Mouse (Mus musculus): ENCODE data around the gene Cfb. TPM values are rescaled to one million over a fixed set of nuclear protein-coding genes. Genes with fewer than 3 reads are reported as not detected.

The Cfb gene
- total and polyA plus RNA-seq, 3 experiments = 0.19 to 3.1 TPM; not detected in 1

DNA sequence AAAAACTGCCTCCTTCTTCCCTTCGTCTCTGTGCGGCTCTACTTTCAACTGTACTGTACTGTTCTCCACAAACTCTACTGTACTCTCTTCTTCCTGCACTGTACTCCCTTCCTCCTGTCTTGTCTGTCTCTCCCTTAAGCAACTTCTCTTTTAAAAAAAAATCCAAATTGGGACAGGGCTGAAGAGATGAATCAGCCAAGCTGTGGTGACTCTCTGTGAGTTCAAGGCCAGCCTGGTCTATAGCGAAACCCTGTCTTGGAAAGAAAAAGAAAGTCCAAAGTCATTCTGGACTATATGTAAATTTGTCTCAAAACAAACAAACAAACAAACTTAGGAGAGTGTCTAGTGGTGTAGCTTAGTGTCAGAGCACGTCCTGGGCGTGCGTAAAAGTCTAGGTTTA is 12.0 kb upstream of the Cfb start:
- no peak for TF ChIP-seq ELF1 (IDR thresholded peaks at IDR 0.05; ENCODE audit: low read depth, low read length)
- TF ChIP-seq ZMIZ1 (IDR thresholded peaks at IDR 0.05; ENCODE audit: low read depth, low read length) = no peak
- no peak for TF ChIP-seq GATA1 (IDR thresholded peaks at IDR 0.05; ENCODE audit: low read depth, low read length)
- no peak for TF ChIP-seq RCOR1 (IDR thresholded peaks at IDR 0.05; ENCODE audit: low read depth, low read length)
- no peak for TF ChIP-seq MAX (IDR thresholded peaks at IDR 0.05; ENCODE audit: low read length)
- no peak for TF ChIP-seq MAZ (IDR thresholded peaks at IDR 0.05; ENCODE audit: low read depth, low read length)
- no peak for TF ChIP-seq MYC (IDR thresholded peaks at IDR 0.05; ENCODE audit: low read depth, low read length)
- TF ChIP-seq POLR2AphosphoS5 (IDR thresholded peaks at IDR 0.05; ENCODE audit: borderline replicate concordance, low read depth, low read length) = no peak
- TF ChIP-seq BHLHE40 (IDR thresholded peaks at IDR 0.05; ENCODE audit: borderline replicate concordance, low read depth, low read length) = no peak
- TF ChIP-seq GABPA (IDR thresholded peaks at IDR 0.05; ENCODE audit: low read depth, low read length) = no peak
- TF ChIP-seq SMC3 (IDR thresholded peaks at IDR 0.05; ENCODE audit: low read depth, low read length) = no peak
- TF ChIP-seq MYB (IDR thresholded peaks at IDR 0.05; ENCODE audit: low read depth, low read length) = no peak
- TF ChIP-seq CHD2 (IDR thresholded peaks at IDR 0.05; ENCODE audit: low read length) = no peak
- Histone ChIP-seq H3K27ac (ENCODE audit: control insufficient read depth, low read depth, low read length) (no peak overlapping the region), H3K79me2 (ENCODE audit: control insufficient read depth, insufficient read depth, low read length, poor library complexity) (no peaks in the 10 kb centered on the region), H3K9me3 (replicated peaks; ENCODE audit: insufficient read depth, low read length) (no peaks in the 10 kb centered on the region), H3K36me3 (ENCODE audit: control insufficient read depth in 1 of 2, insufficient read depth in 2 of 2, low read length in 2 of 2) (no peaks in the 10 kb centered on the region), H3K4me3 (ENCODE audit: control insufficient read depth in 1 of 2, insufficient read depth in 1 of 2, low read depth in 2 of 2, low read length in 2 of 2) (no peak overlapping the region), H3K27me3 (ENCODE audit: control insufficient read depth in 1 of 2, insufficient read depth in 2 of 2, low read length in 2 of 2) (peaks cover 0 to 3% of the 10 kb centered on the region in 2 experiments; a peak in 1 of 4 replicates), H3K4me1 (ENCODE audit: control insufficient read depth in 1 of 2, insufficient read depth in 2 of 2, low read length in 2 of 2) (no peaks in the 10 kb centered on the region), H3K9ac (ENCODE audit: control insufficient read depth, low read depth, low read length, poor library complexity, severe bottlenecking) (no peak overlapping the region)
- DNase-seq (ENCODE audit: low read depth, low spot score) = no peak

DNA sequence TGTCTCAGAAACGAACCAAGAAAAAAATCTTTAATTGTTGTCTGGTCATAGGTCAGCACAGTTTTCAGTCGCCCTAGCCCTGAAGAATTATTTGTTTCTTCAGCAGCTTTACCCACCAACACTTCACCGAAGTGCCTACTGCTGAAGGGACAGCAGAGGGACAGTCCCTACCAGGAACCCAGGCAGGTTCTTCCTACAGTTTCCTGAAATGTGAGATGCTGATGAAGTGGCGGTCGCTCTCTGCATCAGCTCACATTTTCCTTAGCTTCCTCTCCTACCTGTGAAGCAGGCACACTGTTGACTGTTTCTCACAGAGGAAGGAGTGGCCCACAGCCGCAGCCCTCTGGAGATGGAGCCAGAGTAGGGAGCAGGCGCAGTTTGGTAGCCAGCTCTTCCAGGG is 3.7 kb upstream of the Cfb start:
- no peak overlapping the region for H3K4me3 ChIP-seq (ENCODE audit: control insufficient read depth in 1 of 2, insufficient read depth in 1 of 2, low read depth in 2 of 2, low read length in 2 of 2)
- H3K4me1 ChIP-seq (ENCODE audit: control insufficient read depth in 1 of 2, insufficient read depth in 2 of 2, low read length in 2 of 2) = no peaks in the 10 kb centered on the region
- H3K36me3 ChIP-seq (ENCODE audit: control insufficient read depth in 1 of 2, insufficient read depth in 2 of 2, low read length in 2 of 2) = no peaks in the 10 kb centered on the region
- no peak for DNase-seq (ENCODE audit: low read depth, low spot score)
- H3K9ac ChIP-seq (ENCODE audit: control insufficient read depth, low read depth, low read length, poor library complexity, severe bottlenecking) = no peak overlapping the region
- no peak for TF ChIP-seq RAD21 (IDR thresholded peaks at IDR 0.05; ENCODE audit: low read depth, low read length)
- TF ChIP-seq POLR2AphosphoS2 (IDR thresholded peaks at IDR 0.05; ENCODE audit: low read length) = no peak
- TF ChIP-seq ETS1 (IDR thresholded peaks at IDR 0.05; ENCODE audit: low read depth, low read length) = no peak
- no peak for TF ChIP-seq TCF12 (IDR thresholded peaks at IDR 0.05; ENCODE audit: low read depth, low read length)
- no peak for TF ChIP-seq BHLHE40 (IDR thresholded peaks at IDR 0.05; ENCODE audit: borderline replicate concordance, low read depth, low read length)
- no peak for TF ChIP-seq NRF1 (IDR thresholded peaks at IDR 0.05; ENCODE audit: insufficient read depth, low read depth, low read length, poor library complexity, severe bottlenecking)
- no peak for TF ChIP-seq NELFE (IDR thresholded peaks at IDR 0.05; ENCODE audit: low read depth, low read length)
- no peak for TF ChIP-seq KAT2A (conservative IDR thresholded peaks at IDR 0.05; ENCODE audit: low read depth, low read length)
- no peak for TF ChIP-seq SMC3 (IDR thresholded peaks at IDR 0.05; ENCODE audit: low read depth, low read length)
- no peak for TF ChIP-seq CHD2 (IDR thresholded peaks at IDR 0.05; ENCODE audit: low read length)
- TF ChIP-seq SIN3A (IDR thresholded peaks at IDR 0.05; ENCODE audit: low read length) = no peak
- no peak for TF ChIP-seq POLR2A (IDR thresholded peaks at IDR 0.05; ENCODE audit: control insufficient read depth in 1 of 2, insufficient read depth in 1 of 2, low read depth in 1 of 2, low read length in 2 of 2, poor library complexity in 1 of 2)
- TF ChIP-seq POLR2AphosphoS5 (IDR thresholded peaks at IDR 0.05; ENCODE audit: borderline replicate concordance, low read depth, low read length) = no peak
- TF ChIP-seq MXI1 (IDR thresholded peaks at IDR 0.05; ENCODE audit: low read depth, low read length) = no peak
- no peak for TF ChIP-seq RCOR1 (IDR thresholded peaks at IDR 0.05; ENCODE audit: low read depth, low read length)
- no peak for TF ChIP-seq TBP (IDR thresholded peaks at IDR 0.05; ENCODE audit: low read depth, low read length)
- no peak for TF ChIP-seq USF1 (IDR thresholded peaks at IDR 0.05; ENCODE audit: low read depth, low read length)
- no peaks in the 10 kb centered on the region for H3K9me3 ChIP-seq (replicated peaks; ENCODE audit: insufficient read depth, low read length)
- H3K27me3 ChIP-seq (ENCODE audit: control insufficient read depth in 1 of 2, insufficient read depth in 2 of 2, low read length in 2 of 2) = peaks cover 0 to 6% of the 10 kb centered on the region in 2 experiments; a peak in 2 of 4 replicates
- no peak overlapping the region for H3K27ac ChIP-seq (ENCODE audit: control insufficient read depth, low read depth, low read length)
- H3K79me2 ChIP-seq (ENCODE audit: control insufficient read depth, insufficient read depth, low read length, poor library complexity) = no peaks in the 10 kb centered on the region

All from MEL (cell line).